In genomic region chr10:14476393-14476792, GRCm38 (mm10) we compare ENCODE assay signal across 25 mouse cellular contexts.
"Had no signal": no experiment of that assay in that cellular context is flagged by ENCODE, and none has a peak within 500 bp of the region (broad histone marks: within the 10 kb centered on the region; RNA-seq: fewer than 3 reads in every experiment).

No protein-coding gene starts in this region.

- H3K27ac ChIP-seq: gastrocnemius, adult 2 months; heart, embryonic 10.5 days; hindbrain, embryonic 10.5 days; hindbrain, embryonic 12.5 days; hindbrain, embryonic 14.5 days; intestine, embryonic 15.5 days; layer of hippocampus, adult 2 months; left cerebral cortex, adult 2 months; limb, embryonic 10.5 days; limb, embryonic 12.5 days; liver, embryonic 13.5 days; liver, embryonic 15.5 days had no signal

- H3K27me3 ChIP-seq: hindbrain, embryonic 12.5 days; intestine, embryonic 15.5 days; limb, embryonic 12.5 days; liver, embryonic 13.5 days; liver, embryonic 15.5 days had no signal

- H3K9me3 ChIP-seq: heart, embryonic 10.5 days; hindbrain, embryonic 10.5 days; hindbrain, embryonic 12.5 days; intestine, embryonic 15.5 days; limb, embryonic 10.5 days; limb, embryonic 12.5 days; liver, embryonic 13.5 days; liver, embryonic 15.5 days had no signal

- ATAC-seq: hindbrain, embryonic 16.5 days; inflammation-experienced regulatory T-cells, adult 6 months; intestine, embryonic 15.5 days; intestine, postnatal 0 days had no signal

- H3K9ac ChIP-seq: hindbrain, embryonic 12.5 days; hindbrain, embryonic 14.5 days; intestine, embryonic 15.5 days; limb, embryonic 12.5 days; liver, embryonic 13.5 days; liver, embryonic 15.5 days had no signal

- DNase-seq: gastrocnemius, adult 2 months; gastrocnemius, postnatal 10 days; gastrocnemius, postnatal 25 days; heart, postnatal 14 days; kidney, adult 18-20 months; kidney, adult 8-10 months; kidney, postnatal 10 days; kidney, postnatal 25 days; kidney, postnatal 4 days; liver; liver, embryonic 13.5 days had no signal

- H3K4me1 ChIP-seq: hindbrain, embryonic 10.5 days; hindbrain, embryonic 12.5 days; intestine, embryonic 15.5 days; limb, embryonic 10.5 days; liver, embryonic 13.5 days; liver, embryonic 15.5 days had no signal

- H3K4me2 ChIP-seq: hindbrain, embryonic 12.5 days; hindbrain, embryonic 14.5 days; intestine, embryonic 15.5 days; limb, embryonic 12.5 days; liver, embryonic 11.5 days; liver, embryonic 13.5 days; liver, embryonic 15.5 days had no signal

- H3K36me3 ChIP-seq: heart, embryonic 10.5 days; hindbrain, embryonic 10.5 days; hindbrain, embryonic 12.5 days; intestine, embryonic 15.5 days; limb, embryonic 10.5 days; limb, embryonic 12.5 days; liver, embryonic 13.5 days; liver, embryonic 15.5 days had no signal

- H3K4me3 ChIP-seq: gastrocnemius, adult 2 months; heart, embryonic 10.5 days; hindbrain, embryonic 10.5 days; hindbrain, embryonic 12.5 days; intestine, embryonic 15.5 days; layer of hippocampus, adult 2 months; left cerebral cortex, adult 2 months; limb, embryonic 10.5 days; limb, embryonic 12.5 days; liver, embryonic 13.5 days; liver, embryonic 15.5 days had no signal
